Mouse (Mus musculus): ENCODE results near the gene Ackr4. TPM values are rescaled to one million over a fixed set of nuclear protein-coding genes. Genes with fewer than 3 reads are reported as not detected.

Gene Ackr4
- polyA plus RNA-seq, 1 experiment from 2014 or later: 1.5 TPM

DNA sequence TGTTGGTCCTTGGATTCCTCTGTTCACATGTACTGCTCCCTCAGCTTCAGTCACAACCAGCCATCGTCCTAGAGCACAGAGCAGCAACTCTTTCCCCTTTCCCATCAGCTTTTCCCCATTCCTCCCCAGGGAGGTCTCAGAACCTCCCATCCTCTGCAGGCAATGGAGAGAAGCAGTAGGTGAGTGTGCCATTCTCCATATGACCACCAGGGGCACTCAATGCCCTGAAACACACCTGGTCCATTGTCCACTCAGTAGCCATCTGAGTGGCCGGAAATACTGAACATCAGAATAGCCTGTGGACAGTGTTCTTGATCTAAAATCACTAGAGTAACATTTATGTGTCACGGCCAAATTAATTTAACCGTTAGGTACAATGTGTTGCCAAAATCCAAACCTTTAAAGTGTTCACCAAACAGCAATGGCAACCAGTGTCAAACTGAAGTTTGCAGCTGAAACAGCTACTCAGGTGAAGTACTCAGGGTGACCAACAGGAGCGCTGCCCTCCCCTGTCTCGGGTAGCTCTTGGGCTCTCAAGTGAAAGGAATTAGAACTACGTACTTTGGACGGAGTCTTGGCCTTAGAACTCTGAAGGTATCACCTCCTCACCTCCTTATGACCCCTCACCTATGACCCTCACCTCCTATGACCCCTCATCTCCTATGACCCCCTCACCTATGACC is 17.7 kb upstream of the Ackr4 start:
- Histone ChIP-seq H3K4me3 (no peak overlapping the region), H3K27me3 (no peaks in the 10 kb centered on the region), H3K9ac (no peak overlapping the region), H3K27ac (no peak overlapping the region), H3K36me3 (no peaks in the 10 kb centered on the region), H3K9me3 (no peaks in the 10 kb centered on the region), H3K4me2 (replicated peaks) (no peak overlapping the region), H3K4me1 (no peaks in the 10 kb centered on the region)
- no peak for ATAC-seq (ENCODE audit: low FRiP score, low read depth)
- WGBS: 82% methylated on average over 8 of the region's 8 CpGs

- no peak for ATAC-seq (ENCODE audit: low FRiP score, low read depth)
- no peaks in the 10 kb centered on the region for H3K4me1 ChIP-seq
- 82% methylated on average over 14 of the region's 14 CpGs for WGBS
Measured at GRCm38 (mm10) chr9:104142805-104143204, 16.1 kb upstream of the Ackr4 start.

DNA sequence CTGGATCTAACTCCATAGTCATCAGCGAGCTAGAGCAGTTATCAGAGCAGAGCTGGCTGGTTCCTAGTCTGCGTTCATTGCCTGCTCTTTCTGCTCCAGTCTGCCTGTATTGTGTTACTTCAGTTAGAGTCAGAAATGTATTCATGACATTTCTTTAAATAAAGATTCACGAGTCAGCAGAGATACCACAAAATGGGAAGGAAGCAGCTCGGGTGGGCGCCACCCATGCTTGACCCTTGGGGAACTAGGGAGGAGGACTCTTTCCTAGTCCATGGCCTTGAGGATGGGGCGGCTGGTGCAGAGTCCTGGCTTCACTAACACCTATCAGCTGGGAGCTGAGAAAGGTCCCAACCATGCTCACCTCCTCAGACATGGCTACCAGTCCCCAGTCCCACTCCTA is 13.6 kb upstream of the Ackr4 start:
- no peaks in the 10 kb centered on the region for H3K9me3 ChIP-seq
- ATAC-seq (ENCODE audit: low FRiP score, low read depth): no peak
- no peaks in the 10 kb centered on the region for H3K36me3 ChIP-seq
- no peak overlapping the region for H3K4me2 ChIP-seq (replicated peaks)
- WGBS: 90% methylated on average over 6 of the region's 6 CpGs
- H3K27me3 ChIP-seq: no peaks in the 10 kb centered on the region
- H3K4me3 ChIP-seq: no peak overlapping the region
- H3K9ac ChIP-seq: no peak overlapping the region
- no peak overlapping the region for H3K27ac ChIP-seq
- H3K4me1 ChIP-seq: no peaks in the 10 kb centered on the region

More at GRCm38 (mm10) chr9:104142805-104143204, 16.1 kb upstream of the Ackr4 start:
- H3K36me3 ChIP-seq: no peaks in the 10 kb centered on the region
- no peak overlapping the region for H3K4me2 ChIP-seq (replicated peaks)
- H3K9ac ChIP-seq: no peak overlapping the region
- no peaks in the 10 kb centered on the region for H3K27me3 ChIP-seq
- no peak overlapping the region for H3K4me3 ChIP-seq
- no peak overlapping the region for H3K27ac ChIP-seq
- H3K9me3 ChIP-seq: no peaks in the 10 kb centered on the region

DNA sequence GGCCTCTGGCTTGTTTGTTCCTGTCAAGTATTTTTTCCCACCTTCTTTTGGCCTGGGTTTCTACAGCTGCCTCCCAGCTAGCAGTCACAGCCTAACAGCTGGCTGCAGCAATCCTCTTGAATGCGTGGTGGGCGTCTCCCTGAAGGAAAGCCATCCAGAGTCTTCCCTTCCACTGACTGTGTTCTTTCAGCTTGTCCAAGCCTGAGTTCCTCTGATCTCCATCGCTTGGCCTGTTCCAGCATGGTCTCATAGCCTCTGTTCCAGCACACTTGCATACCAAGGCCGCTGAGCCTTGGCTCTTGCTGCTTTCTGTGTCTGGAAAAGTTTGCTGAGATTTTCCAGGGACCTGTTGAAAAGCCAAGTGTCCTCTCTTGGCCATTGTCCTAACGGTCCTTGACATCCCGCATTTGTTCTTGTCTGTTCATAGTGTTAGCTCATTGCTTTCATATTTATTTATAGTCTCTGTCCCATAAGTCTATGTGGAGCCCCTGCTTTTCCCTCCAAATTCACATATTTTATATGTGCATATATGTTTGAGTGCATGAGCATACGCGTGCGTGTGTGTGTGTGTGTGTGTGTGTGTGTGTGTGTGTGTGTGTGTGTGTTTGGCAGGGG is 3.5 kb upstream of the Ackr4 start:
- Histone ChIP-seq H3K4me1 (no peaks in the 10 kb centered on the region), H3K9me3 (no peaks in the 10 kb centered on the region), H3K9ac (no peak overlapping the region), H3K27me3 (no peaks in the 10 kb centered on the region), H3K27ac (no peak overlapping the region), H3K4me2 (replicated peaks) (no peak overlapping the region), H3K36me3 (no peaks in the 10 kb centered on the region), H3K4me3 (no peak overlapping the region)
- 77% methylated on average over 9 of the region's 9 CpGs for WGBS
- no peak for ATAC-seq (ENCODE audit: low FRiP score, low read depth)

DNA sequence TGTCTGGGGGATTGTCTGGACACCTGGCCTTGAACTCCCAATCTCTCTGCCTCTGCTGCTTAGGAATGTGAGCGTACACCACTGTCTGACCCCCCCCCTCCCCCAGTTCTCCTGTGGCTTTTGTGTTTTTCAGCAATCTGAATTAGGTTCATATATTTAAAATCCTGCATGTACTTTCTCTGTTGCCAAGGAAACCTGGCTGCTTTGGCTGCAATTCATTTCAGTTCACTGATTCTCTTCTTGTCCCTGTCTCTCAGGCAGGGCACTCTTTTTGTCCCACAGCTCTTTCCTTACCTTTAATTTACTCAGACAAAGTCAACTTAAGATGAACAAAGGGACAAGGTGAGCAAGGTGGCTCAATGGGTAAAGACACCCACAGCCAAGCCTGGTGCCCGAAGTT is 1.4 kb upstream of the Ackr4 start:
- peaks cover 17% of the 10 kb centered on the region for H3K4me1 ChIP-seq
- no peak overlapping the region for H3K27ac ChIP-seq
- H3K4me3 ChIP-seq: no peak overlapping the region
- no peaks in the 10 kb centered on the region for H3K36me3 ChIP-seq
- no peaks in the 10 kb centered on the region for H3K9me3 ChIP-seq
- no peak overlapping the region for H3K9ac ChIP-seq
- WGBS: 63% methylated on average over 2 of the region's 2 CpGs
- no peak overlapping the region for H3K4me2 ChIP-seq (replicated peaks)
- no peaks in the 10 kb centered on the region for H3K27me3 ChIP-seq
- ATAC-seq (ENCODE audit: low FRiP score, low read depth): no peak

DNA sequence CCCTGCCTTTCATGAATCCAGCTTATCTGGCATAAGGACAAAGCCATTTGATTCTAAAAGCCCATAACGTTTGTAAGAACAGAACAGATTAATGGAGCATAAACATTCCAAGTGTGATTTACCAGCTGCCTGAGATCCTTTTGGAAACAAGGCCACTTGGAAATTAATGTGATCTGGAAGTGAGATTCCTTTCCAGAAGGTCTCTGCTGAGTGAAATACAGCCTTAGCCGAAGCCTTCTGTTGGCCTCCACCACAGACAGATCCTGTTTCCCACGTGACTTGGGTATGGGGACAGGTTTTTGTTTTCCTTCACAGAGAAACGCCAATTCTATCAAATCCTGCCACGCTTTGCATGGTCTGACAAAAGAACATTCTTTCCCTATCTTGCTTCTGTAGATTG is 3.1 kb downstream of the Ackr4 start:
- Histone ChIP-seq H3K4me2 (replicated peaks) (no peak overlapping the region), H3K27me3 (no peaks in the 10 kb centered on the region), H3K27ac (no peak overlapping the region), H3K4me1 (peaks cover 23% of the 10 kb centered on the region), H3K36me3 (no peaks in the 10 kb centered on the region), H3K4me3 (no peak overlapping the region), H3K9ac (no peak overlapping the region), H3K9me3 (no peaks in the 10 kb centered on the region)
- 25% methylated on average over 5 of the region's 5 CpGs for WGBS
- no peak for ATAC-seq (ENCODE audit: low FRiP score, low read depth)

GRCm38 (mm10) chr9:104123101-104123500 is 3.6 kb downstream of the Ackr4 start:
- 71% methylated on average over 5 of the region's 5 CpGs for WGBS
- Histone ChIP-seq H3K36me3 (no peaks in the 10 kb centered on the region), H3K27ac (peak overlapping the region; percentile 44; the same call in 1 of the 2 replicates), H3K27me3 (no peaks in the 10 kb centered on the region), H3K9ac (no peak overlapping the region), H3K4me1 (peaks cover 28% of the 10 kb centered on the region), H3K4me2 (replicated peaks) (no peak overlapping the region), H3K9me3 (no peaks in the 10 kb centered on the region), H3K4me3 (no peak overlapping the region)
- ATAC-seq (ENCODE audit: low FRiP score, low read depth): no peak

- Histone ChIP-seq H3K9ac (no peak overlapping the region), H3K4me1 (peaks cover 5% of the 10 kb centered on the region; the same call in 1 of the 2 replicates), H3K27me3 (no peaks in the 10 kb centered on the region), H3K4me3 (no peak overlapping the region), H3K4me2 (replicated peaks) (no peak overlapping the region), H3K36me3 (no peaks in the 10 kb centered on the region; the same call in 1 of the 2 replicates), H3K9me3 (peaks cover 7% of the 10 kb centered on the region), H3K27ac (0 out of 2 replicates have a peak overlapping the region, but pooled peaks have one; percentile 22)
- WGBS: 75% methylated on average over 5 of the region's 5 CpGs
- ATAC-seq (ENCODE audit: low FRiP score, low read depth): no peak
Measured at GRCm38 (mm10) chr9:104109151-104109550, 17.6 kb downstream of the Ackr4 start.

GRCm38 (mm10) chr9:104108571-104109143 is 18.1 kb downstream of the Ackr4 start:
- Histone ChIP-seq H3K9me3 (peaks cover 7% of the 10 kb centered on the region), H3K9ac (no peak overlapping the region), H3K4me2 (replicated peaks) (no peak overlapping the region), H3K27me3 (no peaks in the 10 kb centered on the region), H3K36me3 (no peaks in the 10 kb centered on the region; the same call in 1 of the 2 replicates), H3K27ac (0 out of 2 replicates have a peak overlapping the region, but pooled peaks have one; percentile 22), H3K4me1 (peaks cover 5% of the 10 kb centered on the region; the same call in 1 of the 2 replicates), H3K4me3 (no peak overlapping the region)
- ATAC-seq (ENCODE audit: low FRiP score, low read depth): no peak
- 55% methylated on average over 2 of the region's 2 CpGs for WGBS

DNA sequence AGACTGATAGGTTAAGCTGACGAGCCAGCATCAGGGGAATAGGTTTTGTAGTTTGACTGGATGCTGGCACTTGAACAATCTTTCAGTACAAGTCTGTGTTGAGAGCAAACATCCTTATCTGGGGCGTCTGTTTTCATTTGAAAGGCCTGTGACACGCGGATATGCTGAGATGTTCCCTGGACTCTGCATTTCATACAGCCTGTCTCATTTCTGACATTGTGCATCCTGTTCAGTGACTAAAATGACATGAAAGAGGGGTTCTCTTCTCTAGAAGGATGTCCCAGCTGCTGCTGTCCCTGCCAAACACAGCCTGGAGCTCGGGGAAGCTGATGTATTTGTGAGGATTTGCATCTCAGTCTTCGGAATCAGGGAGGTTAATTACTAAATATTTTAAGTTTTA is 19.3 kb downstream of the Ackr4 start:
- Histone ChIP-seq H3K4me1 (peaks cover 5% of the 10 kb centered on the region; the same call in 1 of the 2 replicates), H3K4me3 (no peak overlapping the region), H3K36me3 (no peaks in the 10 kb centered on the region; the same call in 1 of the 2 replicates), H3K27me3 (no peaks in the 10 kb centered on the region), H3K9me3 (peaks cover 7% of the 10 kb centered on the region), H3K27ac (no peak overlapping the region), H3K4me2 (replicated peaks) (no peak overlapping the region), H3K9ac (no peak overlapping the region)
- WGBS: 80% methylated on average over 6 of the region's 6 CpGs
- no peak for ATAC-seq (ENCODE audit: low FRiP score, low read depth)

- no peak for ATAC-seq (ENCODE audit: low FRiP score, low read depth)
- 71% methylated on average over 9 of the region's 9 CpGs for WGBS
Measured at GRCm38 (mm10) chr9:104106930-104107329, 19.8 kb downstream of the Ackr4 start.

DNA sequence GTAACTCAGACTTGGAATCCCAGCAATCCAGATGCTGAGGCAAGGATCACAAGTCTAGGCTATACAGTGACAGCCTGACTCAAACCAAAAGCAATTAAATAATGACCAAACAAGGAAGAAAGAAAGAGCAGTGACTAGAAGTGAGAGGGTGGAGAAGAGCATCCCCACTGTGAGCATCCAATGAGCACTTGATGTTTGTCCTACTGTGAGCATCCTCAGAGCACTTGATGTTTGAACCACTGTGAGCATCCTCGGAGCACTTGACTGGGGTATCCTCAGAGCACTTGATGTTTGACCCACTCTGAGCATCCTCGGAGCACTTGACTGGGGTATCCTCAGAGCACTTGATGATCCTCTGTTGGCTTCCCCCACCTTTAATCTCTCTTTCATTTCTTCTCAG is 21.7 kb downstream of the Ackr4 start:
- no peaks in the 10 kb centered on the region for H3K27me3 ChIP-seq
- WGBS: 89% methylated on average over 2 of the region's 2 CpGs
- H3K27ac ChIP-seq: no peak overlapping the region
- H3K4me1 ChIP-seq: peaks cover 15% of the 10 kb centered on the region
- no peak overlapping the region for H3K9ac ChIP-seq
- ATAC-seq (ENCODE audit: low FRiP score, low read depth): no peak
- no peak overlapping the region for H3K4me3 ChIP-seq
- H3K36me3 ChIP-seq: no peaks in the 10 kb centered on the region
- no peaks in the 10 kb centered on the region for H3K9me3 ChIP-seq
- H3K4me2 ChIP-seq (replicated peaks): no peak overlapping the region

More at GRCm38 (mm10) chr9:104106930-104107329, 19.8 kb downstream of the Ackr4 start:
- Histone ChIP-seq H3K9ac (no peak overlapping the region), H3K9me3 (peaks cover 6% of the 10 kb centered on the region), H3K4me3 (no peak overlapping the region), H3K4me1 (peaks cover 8% of the 10 kb centered on the region), H3K36me3 (no peaks in the 10 kb centered on the region; the same call in 1 of the 2 replicates), H3K27ac (no peak overlapping the region), H3K27me3 (no peaks in the 10 kb centered on the region), H3K4me2 (replicated peaks) (no peak overlapping the region)
